Mouse (Mus musculus) heart, embryonic 16.5 days (tissue): ENCODE data around the gene Abca13. TPM values are rescaled to one million over a fixed set of nuclear protein-coding genes. Genes with fewer than 3 reads are reported as not detected.
"Not testable (repeated sequence)": the region's sequence is repeated elsewhere in the genome, so short reads cannot be mapped to it uniquely, and the experiment has no call there.

Experiments
- ATAC-seq: fragments of 200-750 bp; cut with Nextera tagmentation; replicated peaks from 2 replicates; pipeline ENCODE4 v1.8.0; 2017; ENCODE audit warnings: moderate number of reproducible peaks; ENCODE audit not compliant: insufficient read depth, low FRiP score; ENCODE audit errors: extremely low read depth
- H3K27ac ChIP-seq: fragments of 300-500 bp; sonication (generic); 2 replicates; pipeline ENCODE4 v1.5.1; 2014; ENCODE audit warnings: mild to moderate bottlenecking, low read length, control low read depth, moderate library complexity
- H3K27me3 ChIP-seq: fragments of 300-500 bp; sonication (generic); 2 replicates; pipeline ENCODE4 v1.6.1; 2014; ENCODE audit warnings: low read length, mixed read lengths; ENCODE audit not compliant: control insufficient read depth, insufficient read depth
- H3K36me3 ChIP-seq: fragments of 300-500 bp; sonication (generic); 2 replicates; pipeline ENCODE4 v1.6.1; 2014; ENCODE audit not compliant: control insufficient read depth, insufficient read depth
- H3K4me1 ChIP-seq: fragments of 300-500 bp; sonication (generic); 2 replicates; pipeline ENCODE4 v1.6.1; 2014; ENCODE audit warnings: low read length, mixed read lengths; ENCODE audit not compliant: control insufficient read depth, insufficient read depth
- H3K4me2 ChIP-seq: fragments of 300-500 bp; sonication (generic); 2 replicates; pipeline ENCODE4 v1.6.1; 2014; ENCODE audit warnings: low read depth, mild to moderate bottlenecking, control low read depth, low read length
- H3K4me3 ChIP-seq: fragments of 300-500 bp; sonication (generic); 2 replicates; pipeline ENCODE4 v1.5.1; 2014; ENCODE audit warnings: mild to moderate bottlenecking, control low read depth, low read length
- H3K9ac ChIP-seq: fragments of 300-500 bp; sonication (generic); 2 replicates; pipeline ENCODE4 v1.6.1; 2014; ENCODE audit warnings: low read length, control low read depth
- H3K9me3 ChIP-seq: fragments of 300-500 bp; sonication (generic); replicated peaks from 2 replicates; pipeline ENCODE4 v1.6.1; 2016; ENCODE audit warnings: low read length; ENCODE audit not compliant: control insufficient read depth
- WGBS: fragments of 180-500 bp; shearing (Covaris S2); extraction: QIAGEN DNeasy Blood & Tissue Kit; methylation state at CpG from one replicate; pipeline ENCODE4 v1.1.7; 2014; 5-methylcytosine and 5-hydroxymethylcytosine counted together
- polyA plus RNA-seq: library from polyadenylated mRNA; unstranded; fragments of >200 nt; fragmentation: Nextera tagmentation; extraction: Ambion mirVana; gene quantifications from 2 replicates; pipeline ENCODE4 v1.2.1, GENCODE M21; 2015

The Abca13 gene
- 0.01 TPM in 2 replicates for polyA plus RNA-seq

DNA sequence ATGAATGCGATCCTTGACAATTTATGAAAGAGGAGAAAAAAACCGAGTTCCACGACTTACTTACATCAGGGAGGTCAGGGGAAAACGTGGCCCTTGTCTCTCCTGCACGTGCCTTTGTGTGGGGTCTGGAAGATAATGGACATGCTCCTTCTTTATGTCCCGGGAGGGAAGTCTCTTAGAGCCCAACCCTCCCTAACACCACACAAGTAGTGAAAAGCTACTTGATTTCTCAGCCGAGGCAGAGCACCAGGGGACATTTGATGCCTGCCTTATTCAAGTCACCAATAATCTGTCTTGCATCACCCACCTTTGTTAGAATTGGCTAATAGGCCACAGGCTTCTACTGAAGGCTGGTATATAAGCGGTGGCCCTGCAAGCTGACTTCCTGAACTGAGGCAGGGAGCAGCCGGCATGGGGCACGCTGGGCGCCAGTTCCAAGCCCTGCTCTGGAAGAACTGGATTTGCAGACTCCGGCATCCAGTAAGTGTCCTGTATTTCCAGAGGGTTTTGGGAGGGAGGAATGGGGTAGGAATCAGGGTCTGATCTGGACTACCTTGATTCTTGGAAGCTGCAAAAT lies at the start of gene Abca13:
Gene Abca13, plus strand, starts transcription at position 388 of the 577 bp plus-strand sequence.
- Histone ChIP-seq H3K27me3 (no peaks in the 10 kb centered on the region), H3K9me3 (no peaks in the 10 kb centered on the region), H3K36me3 (no peaks in the 10 kb centered on the region), H3K9ac (no peak within 1 kb of the TSS), H3K4me2 (no peak within 1 kb of the TSS), H3K4me1 (no peaks in the 10 kb centered on the region), H3K27ac (no peak within 1 kb of the TSS), H3K4me3 (no peak within 1 kb of the TSS)
- 57% methylated on average over 12 of the region's 12 CpGs for WGBS
- no peak for ATAC-seq

DNA sequence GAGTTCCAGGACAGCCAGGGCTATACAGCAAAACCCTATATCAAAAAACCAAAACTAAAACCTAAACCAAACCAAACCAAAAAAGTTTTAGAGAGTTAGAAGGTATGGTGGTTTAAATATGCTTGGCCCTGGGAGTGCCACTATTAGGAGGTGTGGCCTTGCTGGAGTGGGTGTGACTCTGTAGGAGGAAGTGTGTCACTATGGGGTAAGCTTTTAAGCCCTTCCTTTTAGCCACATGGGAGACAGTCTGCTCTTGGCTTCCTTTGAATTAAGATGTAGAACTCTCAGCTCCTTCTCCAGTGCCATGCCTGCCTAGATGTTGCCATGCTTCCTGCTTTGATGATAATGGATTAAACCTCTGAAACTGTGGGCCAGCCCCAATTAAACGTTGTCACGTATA lies 46.6 kb upstream of the Abca13 start:
- no peaks in the 10 kb centered on the region for H3K9me3 ChIP-seq
- H3K27me3 ChIP-seq = no peaks in the 10 kb centered on the region
- no peaks in the 10 kb centered on the region for H3K4me1 ChIP-seq
- no peak overlapping the region for H3K4me3 ChIP-seq
- H3K4me2 ChIP-seq = no peak overlapping the region
- H3K36me3 ChIP-seq = no peaks in the 10 kb centered on the region
- no peak overlapping the region for H3K9ac ChIP-seq
- 86% methylated on average over 2 of the region's 2 CpGs for WGBS
- H3K27ac ChIP-seq = no peak overlapping the region
- no peak for ATAC-seq

DNA sequence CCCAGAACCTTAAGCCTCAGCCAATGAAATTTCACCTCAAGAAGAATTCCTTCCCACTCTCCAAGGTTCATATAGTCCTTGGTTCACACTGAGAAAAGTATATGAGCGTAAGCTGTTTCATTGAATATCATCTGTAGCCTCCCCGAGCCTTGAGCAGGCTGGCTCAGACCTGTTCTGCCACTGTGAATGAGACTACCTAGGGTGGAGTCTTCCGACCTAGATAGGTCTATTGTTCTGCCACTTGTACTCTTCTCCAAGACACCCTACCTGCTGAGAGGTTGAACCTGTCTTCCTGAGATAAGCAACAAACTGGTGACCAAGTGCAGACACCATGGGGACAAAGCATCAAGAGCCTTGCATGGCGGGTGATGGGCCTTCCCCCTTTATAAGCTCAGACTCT lies 45.6 kb upstream of the Abca13 start:
- H3K4me1 ChIP-seq = no peaks in the 10 kb centered on the region; the same call in 1 of the 2 replicates
- WGBS = 92% methylated on average over 4 of the region's 4 CpGs
- no peak overlapping the region for H3K27ac ChIP-seq
- H3K4me2 ChIP-seq = no peak overlapping the region
- no peak for ATAC-seq
- no peak overlapping the region for H3K9ac ChIP-seq
- H3K4me3 ChIP-seq = no peak overlapping the region
- no peaks in the 10 kb centered on the region for H3K9me3 ChIP-seq
- no peaks in the 10 kb centered on the region for H3K36me3 ChIP-seq
- no peaks in the 10 kb centered on the region for H3K27me3 ChIP-seq

DNA sequence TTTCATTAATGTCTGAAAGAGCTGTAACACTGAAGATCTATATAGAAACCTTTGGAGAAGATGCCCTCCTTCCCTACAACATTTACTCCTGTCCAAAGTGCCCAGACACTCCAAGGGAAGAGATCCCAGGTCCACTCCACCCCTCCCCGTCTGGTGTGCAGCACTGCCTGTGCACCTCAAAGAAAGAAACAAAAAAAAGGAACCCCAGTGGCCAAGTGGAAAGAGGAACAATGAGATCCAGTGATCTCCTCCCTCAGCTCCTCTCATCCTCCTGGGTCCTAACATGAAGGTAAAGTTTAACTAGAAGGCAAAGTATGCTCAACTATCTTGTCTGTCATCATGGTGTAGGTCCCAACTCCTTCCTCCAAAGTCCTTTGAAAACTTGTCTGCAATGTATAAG lies 45.1 kb upstream of the Abca13 start:
- WGBS = 54% methylated on average over 1 of the region's 1 CpGs
- Histone ChIP-seq H3K36me3 (no peaks in the 10 kb centered on the region), H3K9me3 (no peaks in the 10 kb centered on the region), H3K27me3 (no peaks in the 10 kb centered on the region), H3K4me1 (no peaks in the 10 kb centered on the region; the same call in 1 of the 2 replicates), H3K4me2 (no peak overlapping the region), H3K9ac (no peak overlapping the region), H3K27ac (no peak overlapping the region), H3K4me3 (no peak overlapping the region)
- no peak for ATAC-seq

DNA sequence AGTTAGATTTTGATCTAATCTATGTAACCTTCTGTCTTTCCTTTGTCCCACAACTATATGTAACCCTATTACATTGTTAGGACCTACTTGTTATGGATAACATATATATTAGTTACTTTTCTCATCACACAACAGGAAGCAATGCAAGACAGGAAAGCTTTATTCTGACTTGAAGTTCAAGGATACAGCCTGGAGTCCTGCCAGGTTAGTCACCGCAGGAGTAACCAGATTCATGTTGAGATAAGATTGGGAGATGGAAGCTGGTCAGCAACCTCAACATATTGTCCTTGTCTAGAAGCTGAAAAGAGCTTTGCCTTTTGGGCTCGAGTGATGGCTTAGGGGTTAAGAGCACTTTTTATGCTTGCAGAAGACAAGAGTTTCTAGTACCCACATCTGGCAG lies 43.5 kb upstream of the Abca13 start:
- ATAC-seq = no peak
- Histone ChIP-seq H3K4me2 (no peak overlapping the region), H3K4me1 (no peaks in the 10 kb centered on the region; the same call in 1 of the 2 replicates), H3K27ac (no peak overlapping the region), H3K9me3 (no peaks in the 10 kb centered on the region), H3K4me3 (no peak overlapping the region), H3K27me3 (no peaks in the 10 kb centered on the region), H3K9ac (no peak overlapping the region), H3K36me3 (no peaks in the 10 kb centered on the region)
- 62% methylated on average over 2 of the region's 2 CpGs for WGBS

DNA sequence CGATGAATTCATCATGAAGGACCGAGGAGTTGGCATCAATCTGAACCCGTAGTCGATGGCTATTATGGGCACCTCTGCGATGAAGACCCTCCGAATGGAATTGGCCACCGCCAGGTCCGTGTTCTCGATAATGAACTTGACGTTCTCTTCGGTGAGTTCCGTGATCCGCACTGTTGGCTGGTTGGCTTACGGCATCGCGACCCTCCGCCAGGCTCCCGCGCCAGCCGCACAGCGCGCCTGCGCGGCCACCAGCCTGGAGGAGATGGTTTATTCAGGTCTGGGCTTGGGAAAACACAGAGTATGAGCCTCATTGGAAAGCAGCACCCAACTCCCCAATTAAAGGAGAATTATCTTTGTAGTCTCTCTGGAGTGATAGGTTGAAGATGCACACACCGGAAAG lies 41.3 kb upstream of the Abca13 start:
- not testable (repeated sequence) for H3K9me3 ChIP-seq, ATAC-seq, H3K4me1 ChIP-seq, H3K9ac ChIP-seq, H3K4me2 ChIP-seq, H3K27ac ChIP-seq, H3K4me3 ChIP-seq, H3K27me3 ChIP-seq, H3K36me3 ChIP-seq
- WGBS = 75% methylated on average over 25 of the region's 25 CpGs

DNA sequence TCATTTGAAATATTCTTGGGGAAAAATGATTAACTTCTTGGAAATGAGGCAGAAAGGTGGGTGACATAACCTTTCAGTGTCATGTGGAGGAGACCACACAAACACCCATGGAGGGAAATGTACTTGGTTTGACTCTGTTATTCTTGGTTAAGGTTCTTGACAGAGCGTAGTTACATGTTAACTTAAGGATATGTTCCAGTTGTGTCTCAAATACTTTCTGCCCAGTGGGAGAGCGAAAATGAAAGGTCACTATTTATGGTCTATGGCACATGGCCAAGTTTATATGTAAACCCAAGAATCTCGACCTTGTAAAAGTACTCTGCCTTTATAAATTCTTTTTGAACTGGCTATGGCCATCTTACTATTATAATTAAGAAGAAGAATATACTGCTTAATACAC lies 31.8 kb upstream of the Abca13 start:
- Histone ChIP-seq H3K27me3 (no peaks in the 10 kb centered on the region), H3K4me2 (no peak overlapping the region), H3K4me3 (no peak overlapping the region), H3K9ac (no peak overlapping the region), H3K36me3 (no peaks in the 10 kb centered on the region), H3K27ac (no peak overlapping the region), H3K4me1 (peaks cover 2% of the 10 kb centered on the region; the same call in 1 of the 2 replicates), H3K9me3 (no peaks in the 10 kb centered on the region)
- WGBS = 33% methylated on average over 3 of the region's 3 CpGs
- no peak for ATAC-seq

DNA sequence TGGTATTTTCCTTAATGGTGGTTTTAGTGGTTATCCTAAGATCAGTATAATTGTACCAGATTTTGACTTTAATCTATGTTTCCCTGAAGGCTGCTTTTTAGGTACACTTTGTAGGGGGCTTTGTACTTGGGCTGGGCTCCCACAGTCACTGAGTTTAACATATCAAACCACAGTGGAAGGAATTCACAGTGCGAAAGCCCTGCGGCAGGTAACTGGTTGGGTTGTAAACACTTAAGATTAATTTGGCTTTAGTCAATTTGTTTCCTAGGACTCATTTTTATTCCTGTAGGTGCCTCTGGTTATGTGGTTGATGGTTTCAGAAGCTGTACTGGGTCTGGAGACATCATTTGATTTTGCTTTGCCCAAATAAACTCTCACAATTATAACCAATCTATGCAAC lies 24.4 kb upstream of the Abca13 start:
- Histone ChIP-seq H3K27ac (no peak overlapping the region), H3K9ac (no peak overlapping the region), H3K4me2 (no peak overlapping the region), H3K4me1 (no peaks in the 10 kb centered on the region), H3K36me3 (no peaks in the 10 kb centered on the region), H3K4me3 (no peak overlapping the region), H3K9me3 (no peaks in the 10 kb centered on the region), H3K27me3 (no peaks in the 10 kb centered on the region)
- no peak for ATAC-seq
- 81% methylated on average over 2 of the region's 2 CpGs for WGBS

DNA sequence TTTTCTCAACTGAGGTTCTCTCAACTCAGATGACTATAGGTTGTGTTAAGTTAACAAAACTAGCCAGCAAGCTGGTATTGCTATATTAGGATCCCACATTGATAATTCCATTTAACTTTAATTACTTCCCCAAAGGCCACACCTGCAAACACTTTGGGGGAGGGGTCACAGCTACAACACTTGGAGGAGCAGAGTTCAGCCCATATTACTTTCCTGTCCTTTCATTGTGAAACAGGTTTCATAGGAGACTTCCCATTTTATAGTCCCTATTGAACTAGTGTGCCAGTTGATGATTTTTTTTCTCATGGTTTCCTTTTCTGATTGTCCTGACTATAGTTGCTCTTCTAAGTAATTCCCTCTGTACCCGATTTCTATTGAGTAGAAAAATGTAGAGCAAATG lies 10.3 kb upstream of the Abca13 start:
- no peak overlapping the region for H3K27ac ChIP-seq
- no peaks in the 10 kb centered on the region for H3K36me3 ChIP-seq
- no peak for ATAC-seq
- H3K27me3 ChIP-seq = no peaks in the 10 kb centered on the region
- no peak overlapping the region for H3K4me2 ChIP-seq
- H3K9me3 ChIP-seq = no peaks in the 10 kb centered on the region
- no peak overlapping the region for H3K4me3 ChIP-seq
- no peaks in the 10 kb centered on the region for H3K4me1 ChIP-seq
- WGBS = 71% methylated on average over 1 of the region's 1 CpGs
- H3K9ac ChIP-seq = no peak overlapping the region
